Mouse (Mus musculus) cerebellum, adult (tissue): ENCODE results near the gene Dgkg.
A peak's percentile ranks its signal among the peaks of the same experiment; 100 is the strongest.

Experiments used
- ATAC-seq: cut with Nextera tagmentation; 2 replicates; pipeline ENCODE4 v1.9.2; 2017; ENCODE audit warnings: mild to moderate bottlenecking, moderate library complexity, mixed read lengths; ENCODE audit not compliant: insufficient number of reproducible peaks, low FRiP score, low TSS enrichment

Dgkg gene

GRCm38 (mm10) chr16:22505656-22506055 lies 151.4 kb downstream of the Dgkg start:
- ATAC-seq = no peak

DNA sequence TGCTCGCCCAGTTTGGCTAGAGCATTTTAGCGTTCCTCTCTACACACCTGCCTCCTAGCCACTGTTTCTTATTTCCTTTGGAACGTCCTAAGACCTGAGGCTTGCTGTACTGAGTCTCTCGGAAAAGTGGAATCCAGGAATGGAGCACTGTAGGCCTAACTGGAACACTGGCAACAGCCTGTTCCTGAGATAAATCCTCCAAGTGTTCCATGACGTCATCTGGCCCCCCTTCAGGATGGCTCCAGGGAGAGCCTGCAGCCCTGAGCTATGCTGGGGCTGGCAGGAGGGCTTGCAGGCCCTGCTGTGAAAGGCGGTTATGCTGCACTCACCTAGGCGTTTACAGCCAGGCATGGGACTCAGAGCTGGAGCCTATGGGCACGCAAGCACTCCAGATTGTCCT lies 152.2 kb downstream of the Dgkg start:
- peak; percentile 42; the same call in 1 of the 2 replicates for ATAC-seq

DNA sequence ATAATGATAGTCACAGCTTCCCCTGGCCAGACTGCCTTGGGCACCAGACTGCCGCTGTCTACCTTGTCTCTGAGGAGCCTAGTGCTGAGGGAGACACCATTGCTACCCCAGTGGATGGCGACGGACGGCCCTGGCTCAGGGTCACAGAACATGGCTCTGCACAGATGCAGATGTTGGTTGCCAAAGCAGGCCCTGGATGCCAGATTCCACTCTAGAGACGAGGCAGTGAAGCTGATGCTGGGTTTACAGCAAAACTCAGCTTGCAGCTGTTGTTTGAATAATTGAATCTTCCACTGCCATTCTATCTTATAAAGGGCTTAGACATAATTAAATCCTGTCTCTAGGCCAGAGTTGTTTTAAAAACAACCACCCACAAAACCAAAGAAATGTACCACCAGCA lies 153.0 kb downstream of the Dgkg start:
- ATAC-seq = no peak

DNA sequence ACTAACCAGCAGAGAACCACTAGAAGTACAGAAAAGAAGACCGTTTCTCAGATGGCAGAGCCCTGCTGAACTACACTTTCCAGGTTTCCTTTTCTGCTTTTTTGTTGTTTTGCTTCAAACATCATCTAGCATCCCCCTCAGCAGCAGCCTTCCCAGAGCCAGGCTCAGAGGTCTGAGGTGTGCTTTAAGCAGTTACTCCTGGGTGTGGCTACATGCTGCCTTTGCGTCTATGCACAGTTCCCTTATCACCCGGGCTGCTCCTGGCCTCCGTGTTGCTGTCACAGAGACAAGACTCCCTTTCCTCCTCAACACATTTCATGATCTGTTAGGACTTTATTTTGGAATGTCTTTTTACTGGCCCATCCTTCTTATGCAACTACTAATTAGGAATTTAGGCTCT lies 153.6 kb downstream of the Dgkg start:
- ATAC-seq = no peak

DNA sequence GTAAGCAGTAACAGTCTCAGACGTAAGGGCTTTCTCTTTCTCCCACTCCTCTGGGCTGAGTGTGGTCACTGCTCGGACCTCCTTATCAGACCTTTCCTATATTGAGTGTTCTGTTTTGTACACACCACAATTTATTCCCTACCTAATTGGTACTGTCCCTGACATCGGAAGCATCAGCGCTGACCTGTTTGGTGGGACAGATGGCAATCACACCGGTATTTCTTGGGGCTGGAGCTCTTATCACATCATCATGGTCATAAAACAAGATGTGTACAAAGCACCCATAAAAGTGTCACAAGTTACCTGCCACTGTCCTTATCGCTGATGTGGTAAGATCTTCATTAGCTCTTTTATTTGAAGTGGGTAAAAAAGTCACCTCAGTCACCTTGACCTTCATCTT lies 155.2 kb downstream of the Dgkg start:
- ATAC-seq = no peak

- ATAC-seq = no peak
Observed at GRCm38 (mm10) chr16:22500561-22500960, 156.5 kb downstream of the Dgkg start.

GRCm38 (mm10) chr16:22499951-22500350 lies 157.1 kb downstream of the Dgkg start:
- no peak for ATAC-seq

DNA sequence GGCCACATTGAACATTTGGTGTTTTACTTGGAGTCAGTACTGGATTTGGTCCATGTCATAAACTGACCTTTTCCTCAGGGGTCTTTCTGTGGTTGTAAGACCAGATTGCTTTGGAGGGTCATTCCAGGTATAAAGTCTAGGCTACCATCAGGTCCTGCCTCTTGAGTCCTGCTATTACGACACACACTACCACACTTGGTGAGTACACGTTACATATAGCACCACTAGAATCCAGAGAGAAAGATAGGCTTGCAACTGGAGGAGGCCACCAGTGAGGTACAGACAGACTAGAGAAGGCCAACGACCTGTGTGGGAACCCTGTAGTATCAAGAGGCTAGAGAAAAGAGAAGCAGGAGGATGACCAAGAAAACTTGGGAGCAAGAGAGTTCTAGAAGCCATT lies 157.6 kb downstream of the Dgkg start:
- no peak for ATAC-seq

GRCm38 (mm10) chr16:22497976-22498375 lies 159.0 kb downstream of the Dgkg start:
- ATAC-seq = no peak

DNA sequence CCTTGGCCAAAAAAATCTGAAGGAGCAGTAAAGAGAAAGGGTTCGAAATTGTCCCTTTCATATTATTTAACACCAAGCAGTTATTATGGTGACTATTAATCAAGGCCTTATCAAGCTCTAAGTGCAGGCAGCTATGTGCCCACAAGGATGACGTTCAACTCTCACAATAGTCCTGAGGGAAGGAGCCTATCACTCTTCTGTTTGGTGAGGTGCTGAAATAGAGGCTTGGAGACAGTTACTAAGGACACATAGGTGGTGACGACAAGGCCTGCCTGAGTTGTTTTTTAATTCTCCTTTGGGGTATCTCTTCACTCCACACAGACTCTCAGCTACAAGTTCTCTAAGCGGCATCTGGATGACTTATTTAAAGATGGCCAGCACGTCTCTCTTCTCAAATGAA lies 161.8 kb downstream of the Dgkg start:
- ATAC-seq = no peak

DNA sequence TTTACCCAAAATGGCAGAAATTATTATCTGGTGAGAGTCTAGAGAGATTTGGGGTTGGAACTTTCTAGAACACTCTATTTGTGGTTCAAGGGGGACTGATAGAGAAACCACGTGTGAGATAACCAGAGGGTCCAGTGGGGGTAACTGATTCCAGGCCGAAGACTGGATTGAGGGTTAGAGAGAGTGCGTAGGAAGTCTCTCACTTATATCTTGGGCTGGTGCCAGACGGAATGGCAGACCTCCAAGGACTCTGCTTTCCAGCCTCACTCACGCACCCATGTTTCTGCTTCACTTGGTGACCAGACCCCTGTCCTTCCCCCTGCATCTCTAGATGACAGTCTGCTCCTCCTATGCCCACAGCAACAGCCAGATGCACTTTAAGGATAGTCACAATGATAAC lies 162.2 kb downstream of the Dgkg start:
- no peak for ATAC-seq

DNA sequence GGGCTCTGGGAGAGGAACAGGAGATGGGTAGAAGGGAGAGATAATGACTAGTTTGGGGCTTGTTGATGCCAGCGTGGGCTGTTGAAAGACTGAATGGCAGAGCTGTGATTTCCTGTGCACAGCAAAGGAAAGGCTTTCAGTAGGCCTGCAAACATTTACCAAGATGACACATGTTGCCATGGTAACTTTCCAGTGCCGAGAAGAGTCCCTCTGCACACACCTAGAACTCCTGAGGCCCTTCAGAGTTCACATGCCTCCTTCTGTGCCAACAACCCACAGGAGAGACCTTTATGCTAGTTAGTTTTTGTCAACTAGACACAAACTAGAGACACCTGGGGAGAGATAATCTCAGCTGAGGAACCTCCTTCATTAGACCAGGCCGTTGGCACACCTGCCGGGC lies 163.6 kb downstream of the Dgkg start:
- ATAC-seq = no peak

DNA sequence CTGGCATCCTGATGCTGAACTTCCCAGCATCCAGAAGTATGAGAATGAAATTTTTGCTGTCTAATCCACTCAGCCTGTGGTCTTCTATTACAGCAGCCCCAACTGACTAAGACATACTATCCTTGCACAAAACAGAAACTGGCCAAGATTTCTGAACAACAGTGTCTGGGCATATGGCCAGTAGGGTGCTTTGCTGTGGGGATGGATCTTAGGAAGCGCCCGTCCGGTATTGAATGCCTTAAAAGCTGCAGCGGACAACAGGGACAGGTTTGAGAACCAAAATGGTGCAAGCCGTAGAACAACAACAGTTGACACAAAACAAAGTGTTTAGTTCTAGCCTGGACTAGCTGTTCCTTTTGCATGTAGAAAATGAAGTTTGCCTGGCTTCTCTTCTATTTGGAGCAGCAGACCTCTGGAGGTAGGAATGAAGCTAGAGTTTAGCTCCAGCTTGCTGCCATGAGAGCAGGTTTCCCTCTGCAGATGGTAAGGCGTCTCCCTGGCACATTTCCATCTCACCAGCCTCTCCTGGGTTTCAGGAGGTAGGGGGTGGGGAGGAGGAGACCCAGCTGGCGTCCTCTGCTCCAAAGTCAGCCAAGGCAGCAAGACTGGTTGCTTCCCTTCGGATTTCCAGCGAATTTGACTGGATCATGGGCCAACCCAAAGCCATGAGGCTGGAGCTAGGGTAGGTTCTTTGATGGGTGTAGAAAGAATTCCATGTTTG lies 165.4 kb downstream of the Dgkg start:
- ATAC-seq = peak; percentile 76

GRCm38 (mm10) chr16:22483900-22484299 lies 173.1 kb downstream of the Dgkg start:
- ATAC-seq = no peak

DNA sequence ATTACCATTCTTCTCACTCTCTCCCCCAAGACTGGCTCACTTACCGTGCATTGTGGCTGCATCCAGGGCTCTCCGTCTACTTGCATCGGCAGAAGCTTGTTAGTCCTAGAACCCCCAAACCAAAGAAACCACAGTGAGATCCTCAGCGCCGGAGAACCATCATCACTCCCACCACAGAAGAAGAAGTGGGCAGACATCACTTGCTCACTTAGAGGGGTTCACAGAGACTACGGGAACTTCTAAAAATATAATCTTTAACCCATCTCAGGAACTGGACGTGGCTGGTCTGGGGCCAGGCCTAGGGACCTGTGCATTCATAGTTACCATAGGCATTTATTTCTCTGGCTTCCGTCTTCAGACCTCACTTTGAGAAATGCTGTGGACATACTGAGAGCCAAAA lies 177.7 kb downstream of the Dgkg start:
- ATAC-seq = no peak

GRCm38 (mm10) chr16:22471728-22472127 lies 185.3 kb downstream of the Dgkg start:
- no peak for ATAC-seq

DNA sequence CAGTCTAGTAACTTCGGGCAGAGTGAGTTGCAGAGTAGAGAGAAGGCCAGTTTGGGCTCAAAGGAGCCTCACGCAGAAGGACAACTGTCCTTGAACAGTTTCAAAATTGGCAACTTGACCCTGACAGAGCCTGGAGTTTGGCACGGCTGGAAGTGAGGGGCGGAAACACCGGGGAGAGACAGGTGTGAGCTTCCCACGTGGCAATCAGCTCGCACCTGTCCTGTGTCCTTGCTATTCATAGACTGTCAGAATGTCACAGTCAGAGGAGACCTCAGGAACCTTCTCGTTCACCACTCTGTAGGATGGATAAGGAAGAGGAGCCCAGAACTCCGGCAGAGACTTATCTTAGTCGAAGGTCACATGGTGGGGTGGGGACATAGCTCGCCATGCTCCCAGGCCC lies 187.6 kb downstream of the Dgkg start:
- ATAC-seq = peak; percentile 36; the same call in 1 of the 2 replicates

- ATAC-seq = no peak
Observed at GRCm38 (mm10) chr16:22467111-22467510, 189.9 kb downstream of the Dgkg start.

- ATAC-seq = no peak
Observed at GRCm38 (mm10) chr16:22466381-22466780, 190.6 kb downstream of the Dgkg start.

DNA sequence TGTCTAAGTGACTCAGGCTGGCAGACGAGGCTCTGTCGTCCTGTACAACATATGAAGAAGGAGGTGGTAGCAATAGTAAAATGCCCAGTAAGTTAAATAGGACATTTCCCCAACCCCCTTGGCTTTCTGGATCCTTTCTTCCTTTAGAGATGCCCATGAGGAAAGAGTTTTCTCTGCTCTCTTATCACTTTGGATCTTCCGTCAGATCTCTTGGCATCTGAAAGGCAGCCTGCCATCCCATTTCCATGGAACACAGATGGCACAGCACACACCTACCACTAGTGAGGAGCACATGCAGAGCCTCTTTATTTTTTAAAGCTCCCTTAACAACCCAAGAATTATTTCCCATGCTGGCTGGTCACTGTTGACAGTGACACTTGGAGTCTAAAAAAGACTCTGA lies 194.8 kb downstream of the Dgkg start:
- ATAC-seq = no peak

DNA sequence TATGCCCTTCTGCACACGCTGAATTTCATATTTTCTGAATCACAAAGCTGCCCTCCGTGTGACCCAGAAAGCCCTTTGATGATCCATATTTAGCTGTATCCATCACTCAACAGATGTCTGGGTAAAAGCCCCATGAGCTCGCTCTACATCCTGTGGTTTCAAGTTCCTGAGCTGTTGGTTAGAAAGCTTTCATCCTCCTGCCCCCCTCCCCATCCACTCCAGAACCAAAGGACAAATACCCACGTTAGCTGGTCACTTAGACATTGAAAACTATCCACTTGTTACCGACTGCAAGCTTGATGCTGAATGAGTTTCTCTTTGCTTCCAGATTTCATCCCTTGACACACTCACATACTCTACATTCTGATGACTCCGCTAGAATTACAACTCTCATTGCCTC lies 195.3 kb downstream of the Dgkg start:
- no peak for ATAC-seq

GRCm38 (mm10) chr16:22460960-22461359 lies 196.1 kb downstream of the Dgkg start:
- ATAC-seq = no peak

DNA sequence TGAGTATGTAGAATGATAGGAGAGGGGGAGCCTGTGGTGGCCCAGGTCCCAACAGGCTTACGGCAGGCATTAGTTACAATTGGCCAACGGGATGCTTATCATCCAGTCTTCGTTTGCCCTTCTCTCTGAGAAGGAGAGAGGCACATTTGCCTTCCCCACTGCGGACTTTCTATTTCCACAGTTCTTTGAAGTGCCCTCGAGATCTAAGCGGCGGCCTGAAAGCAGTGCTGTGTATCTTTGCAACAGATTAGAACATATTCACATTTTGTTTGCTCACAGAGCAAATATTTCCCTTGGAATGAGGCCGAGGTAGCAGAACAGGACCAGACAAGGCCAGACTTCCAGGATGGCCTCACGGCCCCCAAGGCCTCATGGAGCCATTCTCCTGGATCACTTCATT lies 204.9 kb downstream of the Dgkg start:
- ATAC-seq = no peak
